Mouse (Mus musculus) kidney, postnatal 10 days (tissue): ENCODE measurements around the gene Pheta1.
A peak's percentile ranks its signal among the peaks of the same experiment; 100 is the strongest.
"Not testable (repeated sequence)": the region's sequence is repeated elsewhere in the genome, so short reads cannot be mapped to it uniquely, and the experiment has no call there.

Experiments used
- DNase-seq: peaks from one replicate; pipeline ENCODE4 v3.0.0; 2021; ENCODE audit warnings: mixed read lengths

Gene Pheta1

DNA sequence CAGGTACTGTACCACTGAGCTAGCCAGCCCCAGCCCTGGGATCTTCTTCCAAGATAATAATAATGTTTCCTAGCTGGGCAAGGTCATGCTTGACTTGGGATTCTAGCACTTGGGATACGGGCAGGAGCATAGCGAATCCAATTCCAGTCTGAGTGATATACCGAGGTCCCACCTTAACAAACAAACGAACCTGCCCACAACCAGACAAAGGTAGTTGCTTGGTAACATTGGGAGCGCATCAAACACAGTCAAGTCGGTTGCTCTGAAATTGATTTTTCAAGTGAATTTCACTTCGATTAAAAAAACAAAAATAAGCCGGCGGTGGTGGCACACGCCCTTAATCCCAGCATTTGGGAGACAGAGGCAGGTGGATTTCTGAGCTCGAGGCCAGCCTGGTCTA lies 2.5 kb upstream of the Pheta1 start:
- no peak for DNase-seq

DNA sequence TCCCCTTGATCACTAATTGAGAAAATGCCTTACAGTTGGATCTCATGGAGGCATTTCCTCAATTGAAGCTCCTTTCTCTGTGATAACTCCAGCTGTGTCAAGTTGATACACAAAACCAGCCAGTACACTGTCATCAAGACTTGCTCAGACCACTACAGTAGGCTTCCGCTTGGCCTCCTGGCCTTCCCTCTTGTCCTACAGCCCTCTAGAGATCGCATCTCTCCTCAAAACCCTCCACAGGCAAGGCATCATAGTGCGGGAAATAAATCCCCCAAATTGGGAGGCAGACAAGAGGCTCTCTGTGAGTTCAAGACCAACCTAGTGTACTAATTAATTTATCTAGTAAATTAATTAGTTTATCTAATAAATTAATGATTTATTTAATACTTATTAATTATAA lies 1.5 kb upstream of the Pheta1 start:
- DNase-seq = not testable (repeated sequence)

DNA sequence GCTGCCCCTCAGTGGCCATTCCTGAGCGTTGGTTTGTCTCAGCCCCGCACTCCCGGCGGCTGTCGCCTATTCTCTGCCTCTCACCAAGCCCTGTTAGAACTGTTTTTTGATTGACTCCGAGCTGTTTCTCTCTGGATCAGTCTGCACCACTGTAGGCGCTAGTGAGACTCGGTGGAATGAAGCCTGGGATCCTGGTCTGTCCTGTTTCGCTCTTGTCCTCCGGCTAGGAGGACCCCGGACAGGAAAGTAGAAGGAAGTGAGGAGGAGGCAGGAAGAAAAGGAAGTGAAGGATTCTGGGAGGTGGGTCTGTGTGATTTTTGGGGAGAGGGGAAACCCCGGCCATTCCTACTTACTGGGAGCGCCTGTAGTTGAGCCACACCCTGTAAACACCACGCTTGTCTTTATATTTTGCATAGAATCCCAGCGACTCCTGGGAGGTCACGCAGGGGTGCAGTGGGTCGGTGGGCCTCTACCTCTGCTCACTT lies 707 bp upstream of the Pheta1 start:
- peak; percentile 72 for DNase-seq

GRCm38 (mm10) chr5:121849478-121850349 lies 930 bp downstream of the Pheta1 start:
- peak; percentile 55 for DNase-seq

DNA sequence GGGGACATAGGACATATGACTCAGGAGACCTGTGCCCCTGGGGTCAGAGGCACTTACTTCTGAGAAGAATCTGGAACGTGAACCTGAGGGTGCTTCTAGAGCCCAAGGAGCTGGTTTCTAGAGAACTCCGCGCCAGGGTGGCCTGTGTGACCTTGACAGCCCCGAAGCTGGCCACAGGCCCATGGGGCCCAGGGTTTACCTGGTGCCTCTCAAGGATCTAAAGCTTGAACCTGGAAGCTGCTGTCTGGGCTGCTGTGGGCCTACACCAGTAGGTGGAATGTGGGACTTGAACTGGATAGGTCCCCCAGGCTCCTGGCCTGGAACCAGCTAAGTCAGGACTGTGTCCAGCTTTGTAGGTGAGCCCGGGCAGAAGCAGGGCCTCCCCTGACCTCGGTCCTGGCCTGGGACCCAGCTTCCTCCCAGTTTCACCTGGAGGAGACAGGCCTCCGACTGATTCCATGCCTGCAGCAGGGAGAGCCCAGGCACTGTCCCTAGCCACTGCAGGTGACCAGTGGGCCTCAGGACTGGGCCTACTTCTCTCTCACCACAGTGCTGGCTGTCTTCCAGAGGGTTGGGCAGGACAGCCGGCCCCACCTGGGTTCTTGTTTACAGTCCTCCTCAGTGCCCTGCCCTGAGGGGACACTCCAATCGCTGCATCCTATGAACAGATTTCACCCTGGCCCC lies 4.7 kb downstream of the Pheta1 start:
- peak; percentile 69 for DNase-seq

DNA sequence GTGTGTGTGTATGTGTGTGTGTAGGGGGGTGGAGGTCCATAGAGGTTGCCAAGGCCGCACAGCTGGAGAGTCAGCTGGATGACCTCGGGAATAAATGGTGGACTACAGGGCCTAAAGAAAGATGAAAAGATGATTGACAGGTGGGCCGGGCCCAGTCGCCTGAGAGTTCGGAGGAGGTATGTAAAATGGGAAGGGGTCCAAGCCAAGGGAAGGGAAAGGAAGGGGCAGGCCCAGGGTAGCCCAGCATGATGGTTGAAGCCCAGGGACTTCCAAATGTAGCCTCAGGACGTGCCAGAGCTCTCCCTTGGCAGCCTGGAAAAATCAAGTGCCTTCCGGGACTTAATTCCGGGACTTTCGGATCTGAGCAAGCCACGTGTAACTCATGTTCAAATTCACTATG lies 6.0 kb downstream of the Pheta1 start:
- no peak for DNase-seq

DNA sequence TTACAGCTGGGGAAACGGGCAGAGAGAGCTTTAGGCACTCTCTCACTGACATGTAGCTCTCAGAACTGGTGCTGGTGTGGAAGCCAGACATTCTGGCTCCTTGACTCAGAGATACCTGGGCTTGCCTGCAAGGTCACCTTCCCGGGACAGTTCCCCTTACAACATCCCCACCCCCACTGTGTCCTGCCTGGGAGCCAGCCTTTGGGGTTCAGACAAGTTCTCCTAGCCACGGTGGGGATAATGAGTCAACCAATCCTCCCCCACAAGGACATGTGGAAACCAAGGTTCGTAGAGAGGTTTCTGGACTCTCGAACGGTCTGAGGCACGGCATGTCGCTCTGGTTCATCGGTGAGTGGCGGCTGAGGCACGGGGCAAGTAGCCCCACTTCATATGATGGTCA lies 8.0 kb downstream of the Pheta1 start:
- no peak for DNase-seq

- DNase-seq = no peak
These were observed 9.6 kb downstream of the Pheta1 start for GRCm38 (mm10) chr5:121858427-121858826.

- DNase-seq = no peak
These were observed 13.2 kb downstream of the Pheta1 start for GRCm38 (mm10) chr5:121861964-121862363.

- DNase-seq = no peak
These were observed 15.5 kb downstream of the Pheta1 start for GRCm38 (mm10) chr5:121864330-121864729.

GRCm38 (mm10) chr5:121867963-121868362 lies 19.2 kb downstream of the Pheta1 start:
- no peak for DNase-seq

DNA sequence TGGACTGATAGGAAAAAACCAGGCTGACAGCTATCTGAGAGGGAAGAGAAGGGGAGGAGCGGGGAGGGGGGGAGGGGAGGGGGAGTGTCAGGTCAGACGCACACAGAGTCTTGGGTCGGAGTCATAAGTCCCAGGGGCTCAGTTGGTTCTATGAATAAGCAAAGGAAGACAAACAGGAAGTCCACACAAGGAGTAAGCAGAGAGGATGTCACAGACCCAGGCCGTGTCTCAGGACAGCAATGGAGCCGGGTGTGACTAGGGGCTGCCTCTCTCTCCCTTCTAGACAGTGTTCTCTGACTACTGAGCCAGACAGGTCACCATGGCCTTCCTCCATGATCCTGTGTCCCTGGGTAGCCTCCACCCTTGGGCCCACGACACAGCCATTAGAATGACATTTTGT lies 22.0 kb downstream of the Pheta1 start:
- no peak for DNase-seq

GRCm38 (mm10) chr5:121871515-121872030 lies 22.8 kb downstream of the Pheta1 start:
- peak; percentile 52 for DNase-seq

GRCm38 (mm10) chr5:121872158-121872557 lies 23.4 kb downstream of the Pheta1 start:
- peak; percentile 92 for DNase-seq

DNA sequence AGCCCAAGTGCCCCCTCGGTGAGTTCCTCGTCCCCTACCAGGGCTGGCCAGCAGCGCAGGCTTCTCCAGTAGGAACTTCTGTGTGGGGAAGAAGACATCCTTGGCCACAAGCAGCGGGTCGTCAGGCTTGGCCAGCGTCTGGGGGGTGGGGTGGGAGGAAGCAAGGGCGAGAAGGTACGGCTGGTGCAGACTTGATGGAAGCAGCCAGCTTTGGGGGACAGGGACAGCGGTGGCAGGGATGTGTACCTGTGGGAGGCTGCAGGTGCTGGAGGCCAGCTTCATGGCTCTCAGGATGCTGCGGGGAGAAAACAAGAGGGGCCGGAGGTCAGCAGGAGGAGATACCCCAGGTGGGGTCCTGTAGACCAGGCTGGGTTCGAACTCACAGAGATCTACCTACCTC lies 26.3 kb downstream of the Pheta1 start:
- DNase-seq = no peak

DNA sequence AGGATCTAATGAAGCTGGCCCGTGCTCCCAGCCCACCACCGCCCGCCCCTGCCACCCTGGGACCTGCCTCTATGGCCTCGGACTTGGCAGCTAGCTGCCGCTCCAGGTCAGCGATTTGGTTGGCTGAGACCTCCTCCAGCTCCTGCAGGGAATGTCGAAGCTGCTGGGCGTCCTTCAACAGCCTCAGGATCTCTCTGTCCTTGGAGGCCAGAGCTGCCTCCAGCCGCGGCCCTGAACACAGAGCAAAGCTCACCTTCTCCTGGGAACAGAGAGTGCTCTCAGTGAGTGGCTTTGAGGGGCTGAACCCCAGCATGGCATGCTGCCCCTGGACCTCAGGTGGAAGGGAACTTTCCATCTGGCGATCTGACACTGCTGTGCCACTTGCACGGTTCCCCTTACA lies 28.1 kb downstream of the Pheta1 start:
- DNase-seq = no peak

GRCm38 (mm10) chr5:121878703-121879102 lies 29.9 kb downstream of the Pheta1 start:
- no peak for DNase-seq

- peak; percentile 58 for DNase-seq
These were observed 30.4 kb downstream of the Pheta1 start for GRCm38 (mm10) chr5:121879211-121879610.

DNA sequence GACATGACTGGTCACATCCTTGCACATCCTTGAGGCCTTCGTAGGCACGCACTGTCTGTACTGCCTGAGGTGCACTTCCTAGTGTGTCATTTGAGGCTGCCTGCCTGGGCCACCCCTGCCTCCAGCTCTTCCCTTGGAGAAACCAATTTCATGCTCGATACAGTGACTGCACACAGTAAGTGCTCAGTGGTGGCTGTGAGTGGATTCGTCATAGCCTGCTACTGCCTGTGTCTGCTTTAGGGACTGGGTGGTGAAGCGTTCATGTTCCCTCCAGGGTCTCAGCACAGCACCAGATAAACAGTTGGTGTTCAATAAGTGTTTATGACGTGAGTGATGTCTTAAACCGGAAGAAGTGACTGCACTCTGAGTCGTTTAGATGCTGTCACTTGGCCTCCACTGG lies 34.6 kb downstream of the Pheta1 start:
- no peak for DNase-seq

DNA sequence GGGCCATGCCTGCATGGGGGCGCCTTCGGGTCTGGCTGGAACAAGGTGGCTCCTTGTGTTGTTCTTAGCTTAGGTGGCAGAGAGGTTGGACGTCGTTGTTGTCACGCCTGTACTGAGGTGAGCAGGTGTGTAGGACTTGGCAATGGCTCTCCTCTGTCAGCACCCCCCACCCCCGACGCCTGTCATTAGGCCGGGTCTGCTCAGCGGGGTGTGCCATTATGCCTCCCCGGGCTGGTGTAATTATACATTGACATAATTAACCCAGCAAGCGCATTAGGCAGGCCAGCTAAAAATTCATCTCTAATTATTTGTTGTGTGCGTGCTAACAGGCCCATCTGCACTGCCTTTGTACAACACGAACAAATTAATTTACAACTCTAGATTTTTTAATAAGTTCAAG lies 40.6 kb downstream of the Pheta1 start:
- DNase-seq = no peak

DNA sequence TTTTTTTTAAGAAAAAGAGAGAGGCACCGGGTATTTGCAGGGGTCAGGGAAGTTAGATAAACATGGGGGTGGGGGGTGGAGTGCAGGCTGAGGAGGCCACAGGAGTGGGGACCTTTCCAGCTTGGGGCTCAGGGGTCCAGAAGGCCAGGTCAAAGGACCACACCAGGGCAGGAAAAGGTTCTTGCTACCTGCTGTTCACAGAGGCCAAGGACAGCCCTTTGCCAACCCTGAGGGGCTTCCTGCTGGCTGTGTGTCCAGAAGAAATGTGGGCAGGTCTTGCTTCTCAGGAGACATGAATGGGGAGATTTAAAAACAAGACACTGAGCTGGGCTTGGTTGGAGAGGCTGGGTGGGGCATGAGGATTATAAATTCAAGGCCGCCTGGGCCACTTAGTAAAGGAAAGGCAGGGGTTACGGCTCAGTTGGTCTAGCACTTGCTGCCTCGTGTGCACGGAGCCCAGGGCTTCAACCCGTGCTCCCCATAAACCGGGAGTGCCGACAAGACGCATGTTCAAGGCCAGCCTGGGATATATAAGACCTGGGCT lies 41.1 kb downstream of the Pheta1 start:
- no peak for DNase-seq

DNA sequence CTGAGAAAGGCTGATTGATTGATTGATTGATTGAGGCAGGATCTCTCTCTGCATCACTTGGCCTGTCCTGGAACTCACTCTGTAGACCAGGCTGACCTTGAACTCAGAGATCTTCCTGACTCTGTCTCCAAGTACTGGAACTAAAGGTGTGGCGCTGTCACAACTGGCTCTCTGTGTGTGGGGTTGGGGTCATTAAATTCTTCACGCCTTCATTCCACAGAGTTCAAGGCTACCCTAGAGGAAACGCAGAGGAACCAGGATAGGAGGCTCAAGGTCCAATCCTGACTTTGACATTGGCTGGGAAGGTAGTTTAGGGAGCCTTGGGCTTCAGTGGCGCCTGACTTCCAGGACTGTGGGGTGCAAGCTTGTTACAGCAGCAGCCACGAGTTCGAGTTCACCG lies 42.1 kb downstream of the Pheta1 start:
- no peak for DNase-seq

DNA sequence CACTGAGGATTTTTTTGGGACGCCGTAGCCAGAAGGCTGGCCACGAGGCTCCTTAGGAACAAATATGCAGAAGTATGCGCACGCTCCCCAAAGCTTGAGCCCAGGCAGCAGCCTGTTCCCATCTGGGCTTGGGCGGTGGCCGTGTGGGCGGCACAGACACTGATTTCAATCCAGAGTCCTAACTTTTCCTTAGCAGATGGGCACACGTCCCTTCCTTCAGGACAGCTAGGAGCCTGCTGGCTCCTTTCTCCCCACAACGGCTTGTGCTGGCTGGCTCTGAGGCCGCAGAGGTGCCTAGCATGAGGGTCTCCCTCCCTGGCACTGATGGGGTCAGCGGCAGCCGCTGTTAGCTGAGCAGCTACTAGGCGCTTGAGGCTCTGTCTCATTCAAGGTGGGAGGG lies 43.5 kb downstream of the Pheta1 start:
- no peak for DNase-seq

DNA sequence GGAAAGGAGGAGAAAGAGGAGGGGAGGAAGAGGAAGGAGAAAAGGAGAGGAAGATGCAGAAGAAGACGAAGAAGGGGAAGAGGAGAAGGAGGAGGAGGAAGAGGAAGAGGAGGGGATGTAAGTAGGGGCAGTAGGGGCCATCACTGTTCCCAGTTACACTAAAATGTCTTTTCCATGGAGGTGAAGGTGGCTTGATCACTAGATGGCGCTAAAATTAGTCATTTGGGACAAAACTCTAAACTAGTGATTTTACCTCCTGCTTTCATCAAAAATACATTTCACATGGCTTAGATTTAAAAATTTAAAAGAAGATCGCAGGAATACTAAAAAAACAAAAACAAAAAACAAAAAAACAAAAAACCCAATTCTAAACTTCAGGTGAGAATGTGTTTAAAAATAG lies 44.8 kb downstream of the Pheta1 start:
- DNase-seq = no peak
